Mouse (Mus musculus): ENCODE data around the gene Gm28374. TPM values are rescaled to one million over a fixed set of nuclear protein-coding genes. Genes with fewer than 3 reads are reported as not detected.
A peak's percentile ranks its signal among the peaks of the same experiment; 100 is the strongest.

Gm28374 gene
- polyA plus RNA-seq, 1 experiment from 2014 or later = 2.0 TPM

GRCm38 (mm10) chr19:6076564-6077393 is 5.3 kb downstream of the Gm28374 start, which contains the start of gene Vps51:
Gene Vps51 (minus strand): TSS chr19:6077231.
- Histone ChIP-seq H3K36me3 (replicated peaks) (peaks cover 56% of the 10 kb centered on the region), H3K9me3 (no peaks in the 10 kb centered on the region), H3K27me3 (replicated peaks; ENCODE audit: low read depth, poor library complexity, severe bottlenecking) (no peaks in the 10 kb centered on the region), H3K4me1 (peaks cover 19% of the 10 kb centered on the region), H3K27ac (replicated peaks) (peak within 1 kb of the TSS; percentile 94), H3K4me3 (peak within 1 kb of the TSS; percentile 70)
- DNase-seq (ENCODE audit: low spot score) = peak; percentile 86
- 2% methylated on average over 33 of the region's 33 CpGs for WGBS

- H3K27me3 ChIP-seq (replicated peaks; ENCODE audit: low read depth, poor library complexity, severe bottlenecking) = no peaks in the 10 kb centered on the region
- peaks cover 19% of the 10 kb centered on the region for H3K4me1 ChIP-seq
- 96% methylated on average over 5 of the region's 5 CpGs for WGBS
- no peak overlapping the region for H3K27ac ChIP-seq (replicated peaks)
- H3K9me3 ChIP-seq = no peaks in the 10 kb centered on the region
- no peak for DNase-seq (ENCODE audit: low spot score)
- no peak overlapping the region for H3K4me3 ChIP-seq
- peaks cover 59% of the 10 kb centered on the region for H3K36me3 ChIP-seq (replicated peaks)
These were observed 8.2 kb downstream of the Gm28374 start for GRCm38 (mm10) chr19:6073889-6074288.

- Histone ChIP-seq H3K27ac (replicated peaks) (no peak overlapping the region), H3K9me3 (no peaks in the 10 kb centered on the region), H3K4me3 (peak overlapping the region; percentile 21; the same call in 1 of the 2 replicates), H3K36me3 (replicated peaks) (peaks cover 63% of the 10 kb centered on the region), H3K4me1 (peaks cover 30% of the 10 kb centered on the region), H3K27me3 (replicated peaks; ENCODE audit: low read depth, poor library complexity, severe bottlenecking) (no peaks in the 10 kb centered on the region)
- 93% methylated on average over 19 of the region's 19 CpGs for WGBS
- DNase-seq (ENCODE audit: low spot score) = no peak
These were observed 10.8 kb downstream of the Gm28374 start for GRCm38 (mm10) chr19:6071261-6071660.

- peak overlapping the region; percentile 21; the same call in 1 of the 2 replicates for H3K4me3 ChIP-seq
- no peaks in the 10 kb centered on the region for H3K9me3 ChIP-seq
- H3K27ac ChIP-seq (replicated peaks) = no peak overlapping the region
- H3K36me3 ChIP-seq (replicated peaks) = peaks cover 63% of the 10 kb centered on the region
- H3K4me1 ChIP-seq = peaks cover 28% of the 10 kb centered on the region
- DNase-seq (ENCODE audit: low spot score) = no peak
- WGBS = 92% methylated on average over 31 of the region's 31 CpGs
- no peaks in the 10 kb centered on the region for H3K27me3 ChIP-seq (replicated peaks; ENCODE audit: low read depth, poor library complexity, severe bottlenecking)
These were observed 11.3 kb downstream of the Gm28374 start for GRCm38 (mm10) chr19:6070571-6071250.

DNA sequence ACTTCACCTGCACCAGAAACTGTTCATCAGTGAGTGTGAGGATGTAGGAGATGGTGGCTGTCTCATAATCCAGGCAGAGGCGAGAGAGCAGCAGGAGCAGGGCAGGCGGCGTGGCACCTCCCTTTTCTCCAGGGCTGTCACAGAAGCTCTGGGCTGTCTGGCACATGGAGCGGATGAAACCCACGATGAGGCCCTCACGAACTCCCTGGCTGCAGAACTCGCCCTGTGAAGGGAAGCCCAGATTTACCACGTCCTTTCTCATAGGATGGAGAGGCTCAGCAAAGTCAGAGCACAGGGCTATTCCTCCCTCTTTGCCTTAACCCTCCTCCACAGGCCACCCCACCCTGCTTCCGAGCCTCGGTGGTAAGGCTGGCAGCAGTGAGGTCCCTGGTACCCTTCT is 12.2 kb downstream of the Gm28374 start:
- WGBS = 93% methylated on average over 10 of the region's 10 CpGs

GRCm38 (mm10) chr19:6068951-6069350 is 13.1 kb downstream of the Gm28374 start:
- WGBS = 83% methylated on average over 4 of the region's 4 CpGs
- no peak overlapping the region for H3K27ac ChIP-seq (replicated peaks)
- H3K4me3 ChIP-seq = peak overlapping the region; percentile 66; the same call in 1 of the 2 replicates
- H3K27me3 ChIP-seq (replicated peaks; ENCODE audit: low read depth, poor library complexity, severe bottlenecking) = no peaks in the 10 kb centered on the region
- peaks cover 26% of the 10 kb centered on the region for H3K4me1 ChIP-seq
- DNase-seq (ENCODE audit: low spot score) = no peak
- no peaks in the 10 kb centered on the region for H3K9me3 ChIP-seq
- H3K36me3 ChIP-seq (replicated peaks) = peaks cover 49% of the 10 kb centered on the region

More for the DNA sequence above, 12.2 kb downstream of the Gm28374 start:
- no peak for DNase-seq (ENCODE audit: low spot score)
- Histone ChIP-seq H3K9me3 (no peaks in the 10 kb centered on the region), H3K27me3 (replicated peaks; ENCODE audit: low read depth, poor library complexity, severe bottlenecking) (no peaks in the 10 kb centered on the region), H3K4me3 (no peak overlapping the region; the same call in 1 of the 2 replicates), H3K36me3 (replicated peaks) (peaks cover 55% of the 10 kb centered on the region), H3K4me1 (peaks cover 26% of the 10 kb centered on the region), H3K27ac (replicated peaks) (no peak overlapping the region)

DNA sequence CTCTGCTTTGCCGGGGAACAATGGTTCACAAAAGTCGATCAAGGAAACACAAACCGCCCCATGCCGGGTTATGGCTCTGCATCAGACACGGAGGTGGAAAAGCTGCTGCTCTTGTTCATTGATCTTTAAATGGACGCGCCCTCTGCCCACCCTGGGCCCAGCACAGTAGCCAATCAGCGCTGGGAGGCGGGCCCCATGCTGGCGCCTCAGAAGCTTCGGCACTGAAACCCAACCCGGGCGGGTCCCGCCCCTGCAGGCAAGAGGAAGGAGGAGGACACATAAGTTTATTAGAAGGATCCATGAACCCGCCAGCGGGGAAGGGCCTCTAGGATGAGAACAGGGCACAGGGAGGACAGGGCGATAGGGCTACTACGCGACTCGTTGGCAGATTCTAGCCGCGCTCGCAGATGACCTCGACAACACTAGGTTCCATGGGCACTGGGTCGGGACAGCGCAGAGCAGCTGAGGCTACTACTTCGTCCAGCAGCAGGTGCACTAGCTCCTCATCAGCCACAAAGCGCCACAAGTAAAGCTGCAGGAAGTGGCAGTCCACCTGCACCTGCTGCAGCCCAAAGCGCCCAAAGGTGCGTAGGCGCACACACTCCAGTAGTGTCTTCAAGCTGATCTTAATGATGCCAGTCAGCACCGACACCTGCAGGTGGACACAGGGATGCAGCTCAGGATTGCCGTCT is 14.2 kb downstream of the Gm28374 start, which contains the start of gene Tm7sf2:
Gene Tm7sf2, minus strand, starts transcription at position 650 of the 692 bp plus-strand sequence.
- Histone ChIP-seq H3K36me3 (replicated peaks) (peaks cover 49% of the 10 kb centered on the region), H3K4me3 (peak within 1 kb of the TSS; percentile 66), H3K27me3 (replicated peaks; ENCODE audit: low read depth, poor library complexity, severe bottlenecking) (no peaks in the 10 kb centered on the region), H3K27ac (replicated peaks) (peak within 1 kb of the TSS; percentile 81), H3K9me3 (no peaks in the 10 kb centered on the region), H3K4me1 (peaks cover 30% of the 10 kb centered on the region)
- WGBS = 9% methylated on average over 33 of the region's 33 CpGs
- peak; percentile 95 for DNase-seq (ENCODE audit: low spot score)

- peak overlapping the region; percentile 66 for H3K4me3 ChIP-seq
- WGBS = under 1% methylated on average over 30 of the region's 30 CpGs
These were observed 14.9 kb downstream of the Gm28374 start for GRCm38 (mm10) chr19:6067011-6067723.

DNA sequence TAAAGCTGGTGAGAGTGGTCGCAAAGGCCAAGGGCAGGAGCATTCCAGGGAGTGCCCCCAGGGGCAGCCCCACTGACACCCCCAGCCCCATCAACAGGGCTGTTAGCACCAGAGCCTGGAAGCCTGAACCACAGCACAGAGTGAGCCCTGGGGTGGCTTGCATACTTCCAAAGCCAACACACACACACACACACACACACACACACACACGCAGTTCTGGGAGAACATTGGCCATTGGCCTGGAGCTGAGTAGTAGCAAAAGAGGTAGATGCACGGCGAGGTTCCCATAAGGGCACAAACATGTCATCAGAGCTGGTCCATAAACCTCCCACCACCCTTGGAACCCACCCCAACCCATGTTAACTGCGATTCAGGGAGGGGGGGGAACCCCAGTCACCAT is 15.5 kb downstream of the Gm28374 start:
- WGBS = 42% methylated on average over 5 of the region's 5 CpGs
- H3K27me3 ChIP-seq (replicated peaks; ENCODE audit: low read depth, poor library complexity, severe bottlenecking) = no peaks in the 10 kb centered on the region
- no peaks in the 10 kb centered on the region for H3K9me3 ChIP-seq
- peaks cover 51% of the 10 kb centered on the region for H3K36me3 ChIP-seq (replicated peaks)
- no peak for DNase-seq (ENCODE audit: low spot score)
- H3K4me1 ChIP-seq = peaks cover 43% of the 10 kb centered on the region
- H3K27ac ChIP-seq (replicated peaks) = peak overlapping the region; percentile 81
- H3K4me3 ChIP-seq = peak overlapping the region; percentile 66

More at GRCm38 (mm10) chr19:6067011-6067723, 14.9 kb downstream of the Gm28374 start:
- Histone ChIP-seq H3K9me3 (no peaks in the 10 kb centered on the region), H3K4me1 (peaks cover 37% of the 10 kb centered on the region), H3K27me3 (replicated peaks; ENCODE audit: low read depth, poor library complexity, severe bottlenecking) (no peaks in the 10 kb centered on the region), H3K36me3 (replicated peaks) (peaks cover 52% of the 10 kb centered on the region), H3K27ac (replicated peaks) (peak overlapping the region; percentile 81)
- DNase-seq (ENCODE audit: low spot score) = peak; percentile 90

GRCm38 (mm10) chr19:6063081-6063480 is 19.0 kb downstream of the Gm28374 start:
- 94% methylated on average over 6 of the region's 6 CpGs for WGBS
- no peaks in the 10 kb centered on the region for H3K27me3 ChIP-seq (replicated peaks; ENCODE audit: low read depth, poor library complexity, severe bottlenecking)
- peaks cover 38% of the 10 kb centered on the region for H3K36me3 ChIP-seq (replicated peaks)
- peak overlapping the region; percentile 94; the same call in 1 of the 2 replicates for H3K4me3 ChIP-seq
- no peaks in the 10 kb centered on the region for H3K9me3 ChIP-seq
- peaks cover 56% of the 10 kb centered on the region for H3K4me1 ChIP-seq
- peak; percentile 7 for DNase-seq (ENCODE audit: low spot score)
- no peak overlapping the region for H3K27ac ChIP-seq (replicated peaks)

GRCm38 (mm10) chr19:6062418-6062817 is 19.6 kb downstream of the Gm28374 start:
- peak; percentile 8 for DNase-seq (ENCODE audit: low spot score)
- Histone ChIP-seq H3K4me3 (peak overlapping the region; percentile 94), H3K27me3 (replicated peaks; ENCODE audit: low read depth, poor library complexity, severe bottlenecking) (no peaks in the 10 kb centered on the region), H3K9me3 (no peaks in the 10 kb centered on the region), H3K27ac (replicated peaks) (peak overlapping the region; percentile 94), H3K4me1 (peaks cover 49% of the 10 kb centered on the region), H3K36me3 (replicated peaks) (peaks cover 38% of the 10 kb centered on the region)
- WGBS = 75% methylated on average over 5 of the region's 5 CpGs
